Mouse (Mus musculus) liver, embryonic 14.5 days (tissue): ENCODE results near the gene Rara.

Experiments used
- CTCF ChIP-seq: IDR thresholded peaks from 2 replicates; pipeline ENCODE4 v1.5.1; 2016; ENCODE audit warnings: antibody characterized with exemption, low read depth, control low read depth
- EP300 ChIP-seq: IDR thresholded peaks from 2 replicates; pipeline ENCODE4 v1.6.1; 2016; ENCODE audit warnings: antibody characterized with exemption, low read depth

DNA sequence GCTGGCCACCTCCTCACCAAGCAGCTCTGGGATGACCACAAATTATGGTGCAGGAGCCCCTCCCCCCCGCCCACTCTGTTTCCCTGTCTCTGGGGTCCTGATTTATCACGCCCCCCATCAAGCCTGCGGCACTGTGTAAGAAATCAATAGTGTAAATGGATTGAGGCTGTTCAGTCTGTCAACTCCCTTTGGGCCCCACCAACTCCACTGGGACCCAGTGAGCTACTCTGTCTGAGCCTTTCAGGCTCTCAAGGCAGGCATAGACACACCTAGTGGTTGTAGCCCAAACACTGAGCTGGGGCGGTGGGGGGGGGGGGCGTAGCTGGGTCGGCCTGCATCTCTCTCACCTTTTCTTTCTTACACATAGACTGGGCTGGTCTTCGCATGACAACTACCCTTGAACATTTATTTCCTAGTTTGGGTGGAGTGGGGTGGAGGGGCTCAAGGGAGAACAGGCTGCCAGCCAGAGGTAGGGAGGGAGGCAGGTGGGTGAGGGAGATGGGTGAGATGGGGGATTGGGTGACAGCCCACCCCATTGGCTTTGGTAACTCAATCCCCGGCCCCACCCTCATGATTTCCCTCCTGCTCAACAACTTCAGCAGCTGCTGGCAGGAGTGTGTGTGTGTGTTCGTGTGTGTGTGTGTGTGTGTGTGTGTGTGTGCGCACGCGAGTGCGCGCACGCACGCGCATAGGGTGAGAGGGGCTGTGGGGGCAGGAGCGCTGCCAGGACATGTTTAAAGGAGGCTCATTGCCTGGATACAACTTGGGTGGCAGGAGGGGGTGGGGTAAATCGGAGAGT lies 4.9 kb downstream of the Rara start:
- no peak for TF ChIP-seq CTCF
- TF ChIP-seq EP300: no peak
